Mouse (Mus musculus): ENCODE measurements around the gene Grip2. TPM values are rescaled to one million over a fixed set of nuclear protein-coding genes. Genes with fewer than 3 reads are reported as not detected.

Grip2 gene
- polyA plus RNA-seq, 1 experiment from 2014 or later, result 9.1 TPM

DNA sequence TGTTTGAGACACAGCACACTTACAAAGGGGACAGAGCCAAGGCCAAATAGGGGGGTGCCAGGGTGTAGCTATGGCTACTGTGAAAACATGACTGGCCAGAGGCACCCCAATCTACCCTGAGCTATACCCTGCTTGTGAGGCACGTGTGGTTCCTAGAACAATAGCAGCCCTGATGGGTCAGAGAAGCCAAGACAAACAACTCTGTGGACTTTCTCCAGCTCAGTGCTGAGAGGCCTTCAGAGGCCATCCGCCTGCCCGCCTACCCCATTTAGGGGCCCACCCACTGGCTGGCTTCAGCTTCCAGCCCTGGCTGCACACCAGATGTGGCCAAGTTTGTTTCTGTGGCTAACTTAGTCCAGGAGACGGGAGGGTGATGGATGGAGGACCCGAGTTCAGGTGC lies 90.6 kb downstream of the Grip2 start:
- Histone ChIP-seq H3K9me3 (replicated peaks; ENCODE audit: control insufficient read depth, low read length) (no peaks in the 10 kb centered on the region), H3K9ac (ENCODE audit: low read length) (0 out of 2 replicates have a peak overlapping the region, but pooled peaks have one; percentile 13), H3K4me2 (ENCODE audit: low read depth, low read length) (no peak overlapping the region), H3K4me3 (ENCODE audit: low read length) (no peak overlapping the region), H3K4me1 (ENCODE audit: control insufficient read depth, insufficient read depth, low read length) (peaks cover 8% of the 10 kb centered on the region; the same call in 1 of the 2 replicates), H3K36me3 (ENCODE audit: control insufficient read depth, insufficient read depth) (peaks cover 34% of the 10 kb centered on the region), H3K27ac (ENCODE audit: low read length) (peak overlapping the region; percentile 6; the same call in 1 of the 2 replicates), H3K27me3 (ENCODE audit: control insufficient read depth, insufficient read depth, low read length) (0 out of 2 replicates have a peak, but pooled peaks cover 2% of the 10 kb centered on the region)
- 54% methylated on average over 5 of the region's 5 CpGs for WGBS
- ATAC-seq (replicated peaks; ENCODE audit: extremely low read depth, insufficient read depth, low FRiP score), result peak; percentile 72

- peaks cover 27% of the 10 kb centered on the region for H3K36me3 ChIP-seq (ENCODE audit: control insufficient read depth, insufficient read depth)
- no peak overlapping the region for H3K27ac ChIP-seq (ENCODE audit: low read length)
- no peak overlapping the region for H3K4me3 ChIP-seq (ENCODE audit: low read length)
- no peak overlapping the region for H3K4me2 ChIP-seq (ENCODE audit: low read depth, low read length)
- H3K9ac ChIP-seq (ENCODE audit: low read length), result no peak overlapping the region
- 0 out of 2 replicates have a peak, but pooled peaks cover 2% of the 10 kb centered on the region for H3K27me3 ChIP-seq (ENCODE audit: control insufficient read depth, insufficient read depth, low read length)
- no peak for ATAC-seq (replicated peaks; ENCODE audit: extremely low read depth, insufficient read depth, low FRiP score)
- no peaks in the 10 kb centered on the region for H3K9me3 ChIP-seq (replicated peaks; ENCODE audit: control insufficient read depth, low read length)
- 67% methylated on average over 11 of the region's 11 CpGs for WGBS
- H3K4me1 ChIP-seq (ENCODE audit: control insufficient read depth, insufficient read depth, low read length), result peaks cover 22% of the 10 kb centered on the region
These were observed 94.9 kb downstream of the Grip2 start for GRCm38 (mm10) chr6:91732138-91732537.

- no peak overlapping the region for H3K4me2 ChIP-seq (ENCODE audit: low read depth, low read length)
- H3K9me3 ChIP-seq (replicated peaks; ENCODE audit: control insufficient read depth, low read length), result no peaks in the 10 kb centered on the region
- peaks cover 25% of the 10 kb centered on the region for H3K36me3 ChIP-seq (ENCODE audit: control insufficient read depth, insufficient read depth)
- H3K27me3 ChIP-seq (ENCODE audit: control insufficient read depth, insufficient read depth, low read length), result 0 out of 2 replicates have a peak, but pooled peaks cover 2% of the 10 kb centered on the region
- peak overlapping the region; percentile 75 for H3K27ac ChIP-seq (ENCODE audit: low read length)
- WGBS, result 32% methylated on average over 12 of the region's 12 CpGs
- ATAC-seq (replicated peaks; ENCODE audit: extremely low read depth, insufficient read depth, low FRiP score), result peak; percentile 80
- no peak overlapping the region for H3K9ac ChIP-seq (ENCODE audit: low read length)
- H3K4me3 ChIP-seq (ENCODE audit: low read length), result no peak overlapping the region
- peaks cover 18% of the 10 kb centered on the region for H3K4me1 ChIP-seq (ENCODE audit: control insufficient read depth, insufficient read depth, low read length)
These were observed 97.3 kb downstream of the Grip2 start for GRCm38 (mm10) chr6:91729677-91730127.

- Histone ChIP-seq H3K4me3 (ENCODE audit: low read length) (no peak overlapping the region), H3K4me2 (ENCODE audit: low read depth, low read length) (no peak overlapping the region), H3K27ac (ENCODE audit: low read length) (peak overlapping the region; percentile 75), H3K27me3 (ENCODE audit: control insufficient read depth, insufficient read depth, low read length) (0 out of 2 replicates have a peak, but pooled peaks cover 2% of the 10 kb centered on the region), H3K9me3 (replicated peaks; ENCODE audit: control insufficient read depth, low read length) (no peaks in the 10 kb centered on the region), H3K4me1 (ENCODE audit: control insufficient read depth, insufficient read depth, low read length) (peaks cover 18% of the 10 kb centered on the region), H3K36me3 (ENCODE audit: control insufficient read depth, insufficient read depth) (peaks cover 32% of the 10 kb centered on the region), H3K9ac (ENCODE audit: low read length) (no peak overlapping the region)
- ATAC-seq (replicated peaks; ENCODE audit: extremely low read depth, insufficient read depth, low FRiP score), result no peak
- WGBS, result 45% methylated on average over 6 of the region's 6 CpGs
These were observed 98.0 kb downstream of the Grip2 start for GRCm38 (mm10) chr6:91728939-91729619.

DNA sequence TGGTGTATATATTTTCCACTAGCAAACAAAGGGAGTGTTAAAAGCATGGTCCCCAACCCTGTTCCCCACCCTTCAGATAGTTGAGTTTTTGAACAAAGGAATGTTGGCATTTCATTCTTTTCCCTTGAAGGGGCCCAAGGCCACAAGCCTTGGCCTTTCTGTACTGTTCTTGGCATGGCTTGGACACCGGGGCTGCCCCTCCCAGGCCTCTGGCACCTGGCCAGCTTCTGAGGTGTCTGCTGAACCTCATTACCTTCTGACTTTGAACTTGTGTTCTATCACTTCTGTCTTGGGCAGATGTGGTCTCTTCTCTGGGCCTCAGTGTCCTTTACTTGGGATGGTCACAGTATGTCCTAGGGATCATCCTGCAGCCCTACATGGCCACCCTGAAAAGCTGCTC lies 99.7 kb downstream of the Grip2 start:
- 33% methylated on average over 1 of the region's 1 CpGs for WGBS
- no peak for ATAC-seq (replicated peaks; ENCODE audit: extremely low read depth, insufficient read depth, low FRiP score)
- peaks cover 18% of the 10 kb centered on the region for H3K4me1 ChIP-seq (ENCODE audit: control insufficient read depth, insufficient read depth, low read length)
- no peak overlapping the region for H3K27ac ChIP-seq (ENCODE audit: low read length)
- no peak overlapping the region for H3K4me2 ChIP-seq (ENCODE audit: low read depth, low read length)
- no peaks in the 10 kb centered on the region for H3K9me3 ChIP-seq (replicated peaks; ENCODE audit: control insufficient read depth, low read length)
- H3K27me3 ChIP-seq (ENCODE audit: control insufficient read depth, insufficient read depth, low read length), result no peaks in the 10 kb centered on the region
- H3K4me3 ChIP-seq (ENCODE audit: low read length), result no peak overlapping the region
- H3K36me3 ChIP-seq (ENCODE audit: control insufficient read depth, insufficient read depth), result peaks cover 38% of the 10 kb centered on the region
- no peak overlapping the region for H3K9ac ChIP-seq (ENCODE audit: low read length)

- H3K27ac ChIP-seq (ENCODE audit: low read length), result no peak overlapping the region
- ATAC-seq (replicated peaks; ENCODE audit: extremely low read depth, insufficient read depth, low FRiP score), result peak; percentile 63
- H3K4me1 ChIP-seq (ENCODE audit: control insufficient read depth, insufficient read depth, low read length), result peaks cover 27% of the 10 kb centered on the region
- no peak overlapping the region for H3K4me3 ChIP-seq (ENCODE audit: low read length)
- no peak overlapping the region for H3K4me2 ChIP-seq (ENCODE audit: low read depth, low read length)
- no peaks in the 10 kb centered on the region for H3K27me3 ChIP-seq (ENCODE audit: control insufficient read depth, insufficient read depth, low read length)
- H3K9me3 ChIP-seq (replicated peaks; ENCODE audit: control insufficient read depth, low read length), result no peaks in the 10 kb centered on the region
- no peak overlapping the region for H3K9ac ChIP-seq (ENCODE audit: low read length)
- WGBS, result 58% methylated on average over 12 of the region's 12 CpGs
- H3K36me3 ChIP-seq (ENCODE audit: control insufficient read depth, insufficient read depth), result peaks cover 30% of the 10 kb centered on the region
These were observed 105.8 kb downstream of the Grip2 start for GRCm38 (mm10) chr6:91721215-91721701.

DNA sequence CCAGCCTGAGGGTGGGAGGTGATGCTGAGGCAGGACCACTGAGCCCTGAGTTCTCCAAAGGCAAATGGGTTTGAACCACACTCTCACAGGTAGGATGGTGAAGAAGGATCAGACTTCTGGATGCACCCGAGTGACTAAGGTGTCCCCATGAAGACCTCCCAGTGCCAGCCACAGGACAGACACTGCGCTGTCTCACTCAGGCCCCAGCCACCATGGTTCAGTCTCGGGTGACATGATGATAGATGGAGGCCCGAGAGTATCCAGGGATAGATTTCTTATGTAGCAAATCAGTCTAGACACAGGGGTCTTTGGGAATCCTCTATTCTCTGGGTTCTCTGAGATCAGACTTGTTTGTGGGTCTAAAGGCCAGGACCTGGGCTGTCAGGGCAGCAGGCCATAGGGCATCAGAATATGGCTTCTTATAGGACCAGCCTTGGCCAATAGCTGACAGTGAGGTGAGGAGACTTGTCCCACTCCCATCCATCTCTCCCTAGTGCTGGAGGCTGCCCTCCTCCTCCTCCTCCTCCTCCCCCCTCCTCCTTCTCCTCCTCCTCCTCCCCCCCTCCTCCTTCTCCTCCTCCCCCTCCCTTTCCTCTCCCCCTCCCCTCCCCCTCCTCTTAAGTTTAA lies 106.3 kb downstream of the Grip2 start:
- no peak overlapping the region for H3K9ac ChIP-seq (ENCODE audit: low read length)
- WGBS, result 60% methylated on average over 4 of the region's 4 CpGs
- H3K27me3 ChIP-seq (ENCODE audit: control insufficient read depth, insufficient read depth, low read length), result no peaks in the 10 kb centered on the region
- H3K27ac ChIP-seq (ENCODE audit: low read length), result peak overlapping the region; percentile 44; the same call in 1 of the 2 replicates
- H3K4me3 ChIP-seq (ENCODE audit: low read length), result no peak overlapping the region
- H3K4me2 ChIP-seq (ENCODE audit: low read depth, low read length), result no peak overlapping the region
- no peaks in the 10 kb centered on the region for H3K9me3 ChIP-seq (replicated peaks; ENCODE audit: control insufficient read depth, low read length)
- peaks cover 27% of the 10 kb centered on the region for H3K4me1 ChIP-seq (ENCODE audit: control insufficient read depth, insufficient read depth, low read length)
- H3K36me3 ChIP-seq (ENCODE audit: control insufficient read depth, insufficient read depth), result peaks cover 26% of the 10 kb centered on the region
- no peak for ATAC-seq (replicated peaks; ENCODE audit: extremely low read depth, insufficient read depth, low FRiP score)

- 25% methylated on average over 9 of the region's 9 CpGs for WGBS
- H3K4me1 ChIP-seq (ENCODE audit: control insufficient read depth, insufficient read depth, low read length), result peaks cover 27% of the 10 kb centered on the region
- no peak overlapping the region for H3K4me2 ChIP-seq (ENCODE audit: low read depth, low read length)
- H3K36me3 ChIP-seq (ENCODE audit: control insufficient read depth, insufficient read depth), result peaks cover 22% of the 10 kb centered on the region
- H3K9me3 ChIP-seq (replicated peaks; ENCODE audit: control insufficient read depth, low read length), result no peaks in the 10 kb centered on the region
- no peak; the same call in 1 of the 2 replicates for ATAC-seq (replicated peaks; ENCODE audit: extremely low read depth, insufficient read depth, low FRiP score)
- H3K27me3 ChIP-seq (ENCODE audit: control insufficient read depth, insufficient read depth, low read length), result no peaks in the 10 kb centered on the region
- no peak overlapping the region for H3K9ac ChIP-seq (ENCODE audit: low read length)
- H3K4me3 ChIP-seq (ENCODE audit: low read length), result no peak overlapping the region
- peak overlapping the region; percentile 57; the same call in 1 of the 2 replicates for H3K27ac ChIP-seq (ENCODE audit: low read length)
These were observed 107.1 kb downstream of the Grip2 start for GRCm38 (mm10) chr6:91719865-91720533.
